Mouse (Mus musculus) hindbrain, embryonic 14.5 days (tissue): ENCODE measurements around the gene Csf2rb. TPM values are rescaled to one million over a fixed set of nuclear protein-coding genes. Genes with fewer than 3 reads are reported as not detected.
"Not testable (repeated sequence)": the region's sequence is repeated elsewhere in the genome, so short reads cannot be mapped to it uniquely, and the experiment has no call there.

Source experiments
- ATAC-seq: fragments of 200-750 bp; cut with Nextera tagmentation; 2 replicates; pipeline ENCODE4 v1.8.0; 2017; ENCODE audit warnings: moderate number of reproducible peaks, mild to moderate bottlenecking, moderate TSS enrichment, moderate library complexity; ENCODE audit not compliant: low FRiP score
- DNase-seq: peaks from one replicate; pipeline ENCODE4 v3.0.0-alpha.2; 2015; ENCODE audit warnings: low spot score
- H3K27ac ChIP-seq: fragments of 300-500 bp; sonication (generic); 2 replicates; pipeline ENCODE4 v1.5.1; 2014; ENCODE audit warnings: mild to moderate bottlenecking, moderate library complexity
- H3K27me3 ChIP-seq: fragments of 300-500 bp; sonication (generic); 2 replicates; pipeline ENCODE4 v1.6.1; 2014; ENCODE audit warnings: mild to moderate bottlenecking, low read length, mixed read lengths; ENCODE audit not compliant: control insufficient read depth, insufficient read depth
- H3K36me3 ChIP-seq: fragments of 300-500 bp; sonication (generic); replicated peaks from 2 replicates; pipeline ENCODE4 v1.6.1; 2014; ENCODE audit not compliant: control insufficient read depth, insufficient read depth
- H3K4me1 ChIP-seq: fragments of 300-500 bp; sonication (generic); replicated peaks from 2 replicates; pipeline ENCODE4 v1.6.1; 2014; ENCODE audit warnings: antibody characterized with exemption, low read length, mixed read lengths; ENCODE audit not compliant: control insufficient read depth, insufficient read depth
- H3K4me2 ChIP-seq: fragments of 300-500 bp; sonication (generic); replicated peaks from 2 replicates; pipeline ENCODE4 v1.6.1; 2014; ENCODE audit warnings: mild to moderate bottlenecking, moderate library complexity
- H3K4me3 ChIP-seq: fragments of 300-500 bp; sonication (generic); replicated peaks from 2 replicates; pipeline ENCODE4 v1.5.1; 2014; ENCODE audit warnings: mild to moderate bottlenecking, low read length
- H3K9ac ChIP-seq: fragments of 300-500 bp; sonication (generic); 2 replicates; pipeline ENCODE4 v1.6.1; 2014
- H3K9me3 ChIP-seq: fragments of 300-500 bp; sonication (generic); 2 replicates; pipeline ENCODE4 v1.6.1; 2016; ENCODE audit warnings: low read length; ENCODE audit not compliant: control insufficient read depth
- WGBS: fragments of 180-500 bp; shearing (Covaris S2); extraction: QIAGEN DNeasy Blood & Tissue Kit; methylation state at CpG from one replicate; pipeline ENCODE4 v1.1.7; 2014; 5-methylcytosine and 5-hydroxymethylcytosine counted together
- polyA plus RNA-seq: library from polyadenylated mRNA; unstranded; fragments of >200 nt; fragmentation: Nextera tagmentation; extraction: Ambion mirVana; gene quantifications from 2 replicates; pipeline ENCODE4 v1.2.1, GENCODE M21; 2014

Csf2rb gene
- 0.47 and 1.1 TPM in 2 replicates for polyA plus RNA-seq

- Histone ChIP-seq H3K4me1 (no peaks in the 10 kb centered on the region), H3K27ac (no peak within 1 kb of the TSS), H3K4me3 (no peak within 1 kb of the TSS), H3K9ac (no peak within 1 kb of the TSS), H3K9me3 (no peaks in the 10 kb centered on the region), H3K4me2 (no peak within 1 kb of the TSS), H3K36me3 (no peaks in the 10 kb centered on the region), H3K27me3 (no peaks in the 10 kb centered on the region)
- 83% methylated on average over 11 of the region's 11 CpGs for WGBS
- DNase-seq = no peak
- ATAC-seq = no peak
Measured at GRCm38 (mm10) chr15:78325671-78326339, at the start of gene Csf2rb. Gene Csf2rb (plus strand): TSS chr15:78325752.

DNA sequence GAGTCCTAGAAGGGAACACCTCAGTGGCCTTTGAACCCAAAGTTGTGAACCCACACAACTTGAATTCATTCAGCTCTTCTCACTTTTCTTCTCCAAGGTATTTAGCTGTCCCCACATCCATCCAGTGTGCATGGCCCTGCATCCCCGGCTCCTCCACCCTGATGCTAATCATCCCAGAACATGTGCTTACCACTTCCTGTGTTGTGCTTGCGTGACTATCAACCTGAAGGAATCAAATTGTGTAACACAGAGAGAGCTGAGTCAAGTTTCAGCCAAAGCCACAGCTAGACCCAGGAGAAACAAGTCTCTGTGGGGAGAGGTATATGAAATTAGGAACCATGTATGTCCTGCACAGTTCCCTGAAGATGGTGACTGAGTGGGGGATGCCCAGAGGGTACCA is 47.2 kb upstream of the Csf2rb start:
- H3K36me3 ChIP-seq = no peaks in the 10 kb centered on the region
- H3K4me1 ChIP-seq = no peaks in the 10 kb centered on the region
- no peaks in the 10 kb centered on the region for H3K27me3 ChIP-seq
- no peak for ATAC-seq
- no peak for DNase-seq
- 87% methylated on average over 2 of the region's 2 CpGs for WGBS
- no peak overlapping the region for H3K9ac ChIP-seq
- no peaks in the 10 kb centered on the region for H3K9me3 ChIP-seq
- no peak overlapping the region for H3K27ac ChIP-seq
- no peak overlapping the region for H3K4me3 ChIP-seq
- no peak overlapping the region for H3K4me2 ChIP-seq

DNA sequence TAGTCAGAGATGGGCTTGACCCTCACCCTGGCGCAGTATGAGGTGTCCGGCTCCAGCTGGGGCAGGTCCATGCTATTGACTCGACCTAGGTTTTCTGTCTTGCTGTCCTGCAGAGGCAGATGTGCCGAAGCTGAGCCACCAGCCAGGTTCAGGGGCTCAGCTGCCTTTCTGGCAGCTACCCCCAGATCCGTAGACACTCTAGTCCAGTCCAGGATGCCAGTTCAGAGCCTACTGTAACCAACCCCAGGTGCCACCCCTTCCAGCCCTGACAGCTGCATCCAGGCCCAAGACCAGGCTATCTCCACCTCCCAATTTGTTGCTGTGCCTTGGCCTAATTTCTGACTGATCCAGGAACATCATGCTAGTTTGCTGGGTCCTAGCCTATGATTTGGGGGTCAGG is 37.6 kb upstream of the Csf2rb start:
- peaks cover 3% of the 10 kb centered on the region; the same call in 1 of the 2 replicates for H3K4me1 ChIP-seq
- H3K9ac ChIP-seq = no peak overlapping the region
- H3K9me3 ChIP-seq = no peaks in the 10 kb centered on the region
- DNase-seq = no peak
- no peaks in the 10 kb centered on the region for H3K36me3 ChIP-seq
- H3K4me2 ChIP-seq = no peak overlapping the region
- no peak overlapping the region for H3K4me3 ChIP-seq
- WGBS = 89% methylated on average over 5 of the region's 5 CpGs
- no peaks in the 10 kb centered on the region for H3K27me3 ChIP-seq
- ATAC-seq = no peak
- H3K27ac ChIP-seq = no peak overlapping the region

DNA sequence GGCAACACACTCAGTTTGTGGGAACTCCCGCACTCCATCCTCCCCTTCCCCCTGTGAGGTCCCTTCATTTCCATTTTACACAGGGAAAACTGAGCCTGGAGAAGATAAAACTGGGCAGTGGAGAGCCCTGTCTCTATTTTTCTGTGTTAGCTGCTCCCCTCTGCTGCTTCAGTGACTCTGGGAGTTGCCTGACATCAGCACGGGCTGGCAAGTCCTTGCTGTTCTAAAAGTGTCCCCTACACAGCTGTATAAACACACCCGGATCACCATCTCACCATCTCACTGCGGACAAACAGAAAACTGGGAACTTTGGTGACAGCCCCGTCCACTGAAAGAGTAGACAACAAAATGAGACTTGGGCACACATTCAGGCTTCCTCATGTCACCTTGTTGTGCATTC is 35.8 kb upstream of the Csf2rb start:
- WGBS = 75% methylated on average over 5 of the region's 5 CpGs
- not testable (repeated sequence) for DNase-seq, H3K4me2 ChIP-seq, ATAC-seq, H3K9me3 ChIP-seq, H3K4me3 ChIP-seq, H3K27me3 ChIP-seq, H3K9ac ChIP-seq, H3K27ac ChIP-seq, H3K4me1 ChIP-seq, H3K36me3 ChIP-seq

DNA sequence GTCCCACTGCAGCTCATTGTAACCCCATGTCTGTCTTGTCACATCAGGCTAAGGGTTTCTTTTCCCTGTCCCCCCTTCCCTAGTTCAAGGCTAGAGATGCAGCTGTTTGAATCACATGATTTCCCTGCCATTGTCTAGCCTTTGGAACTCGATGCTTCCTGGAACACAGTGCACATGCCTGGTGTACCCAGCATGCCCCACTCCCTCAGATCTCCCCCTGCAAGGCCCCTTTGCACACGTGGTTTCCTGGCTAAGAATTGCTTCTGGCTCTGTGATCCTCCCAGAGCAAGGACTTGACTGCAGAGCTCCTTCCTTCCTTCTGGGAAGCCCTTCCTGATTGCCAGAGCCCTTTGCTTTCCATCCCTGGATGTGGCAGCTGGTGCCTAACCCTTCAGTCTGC is 32.3 kb upstream of the Csf2rb start:
- not testable (repeated sequence) for H3K4me1 ChIP-seq, H3K27me3 ChIP-seq, H3K27ac ChIP-seq, DNase-seq, H3K4me2 ChIP-seq, H3K4me3 ChIP-seq, H3K9me3 ChIP-seq, H3K9ac ChIP-seq, H3K36me3 ChIP-seq, ATAC-seq
- WGBS = 8% methylated on average over 2 of the region's 2 CpGs

GRCm38 (mm10) chr15:78293716-78294115 is 31.8 kb upstream of the Csf2rb start:
- 89% methylated on average over 4 of the region's 4 CpGs for WGBS

DNA sequence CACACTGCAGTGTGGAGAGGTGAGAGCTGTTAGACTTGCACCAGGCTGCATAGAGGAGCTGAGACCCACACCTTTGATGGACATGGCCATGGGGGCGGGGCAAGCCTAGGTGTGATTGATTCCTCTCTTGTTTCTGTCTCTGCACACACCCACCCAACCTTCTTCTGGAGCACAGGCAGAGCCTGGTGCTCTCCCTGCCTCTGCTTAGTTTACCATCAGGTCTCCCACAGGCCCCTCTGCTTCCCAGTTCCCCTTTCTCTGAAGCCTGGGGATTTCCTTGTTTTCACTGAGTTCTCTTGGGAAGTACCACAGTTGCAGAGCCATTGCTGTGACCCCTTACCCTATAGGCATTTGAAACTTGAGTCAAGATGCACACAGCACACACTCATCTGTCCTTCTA is 27.0 kb upstream of the Csf2rb start:
- H3K4me1 ChIP-seq = no peaks in the 10 kb centered on the region
- no peaks in the 10 kb centered on the region for H3K27me3 ChIP-seq
- H3K4me2 ChIP-seq = no peak overlapping the region
- no peaks in the 10 kb centered on the region for H3K9me3 ChIP-seq
- no peak overlapping the region for H3K4me3 ChIP-seq
- ATAC-seq (no peak), DNase-seq (no peak)
- no peak overlapping the region for H3K9ac ChIP-seq
- 95% methylated on average over 1 of the region's 1 CpGs for WGBS
- no peak overlapping the region for H3K27ac ChIP-seq
- no peaks in the 10 kb centered on the region for H3K36me3 ChIP-seq

More at GRCm38 (mm10) chr15:78293716-78294115, 31.8 kb upstream of the Csf2rb start:
- Histone ChIP-seq H3K9me3 (no peaks in the 10 kb centered on the region), H3K27me3 (no peaks in the 10 kb centered on the region), H3K4me3 (no peak overlapping the region), H3K4me1 (peaks cover 4% of the 10 kb centered on the region; the same call in 1 of the 2 replicates), H3K27ac (no peak overlapping the region), H3K9ac (no peak overlapping the region), H3K36me3 (no peaks in the 10 kb centered on the region), H3K4me2 (no peak overlapping the region)
- no peak for ATAC-seq
- DNase-seq = no peak

- no peaks in the 10 kb centered on the region for H3K27me3 ChIP-seq
- no peak overlapping the region for H3K27ac ChIP-seq
- H3K9ac ChIP-seq = no peak overlapping the region
- H3K36me3 ChIP-seq = no peaks in the 10 kb centered on the region
- ATAC-seq (no peak), DNase-seq (no peak)
- H3K4me2 ChIP-seq = no peak overlapping the region
- no peaks in the 10 kb centered on the region for H3K4me1 ChIP-seq
- no peak overlapping the region for H3K4me3 ChIP-seq
- H3K9me3 ChIP-seq = no peaks in the 10 kb centered on the region
- WGBS = 79% methylated on average over 3 of the region's 3 CpGs
Measured at GRCm38 (mm10) chr15:78299641-78300040, 25.9 kb upstream of the Csf2rb start.

DNA sequence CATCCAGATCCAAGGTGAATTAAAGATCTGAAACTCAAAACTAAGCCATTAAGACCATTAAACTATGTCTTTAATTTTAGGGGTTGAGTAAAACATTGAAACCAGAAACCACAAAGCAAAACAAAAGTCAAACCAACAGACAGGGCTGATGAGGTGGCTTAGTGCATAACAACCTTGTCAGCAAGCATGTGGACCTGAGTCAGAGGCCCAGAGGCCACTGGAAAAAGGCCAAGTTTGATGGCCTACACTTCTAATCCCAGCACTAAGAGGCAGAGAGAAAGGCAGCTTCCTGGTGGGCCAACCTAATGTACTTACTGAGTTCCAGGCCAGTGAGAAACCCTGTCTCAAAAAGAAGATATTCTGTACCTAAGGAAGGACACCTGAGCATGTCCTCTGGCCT is 24.8 kb upstream of the Csf2rb start:
- H3K4me3 ChIP-seq = no peak overlapping the region
- H3K9ac ChIP-seq = no peak overlapping the region
- H3K36me3 ChIP-seq = no peaks in the 10 kb centered on the region
- H3K4me1 ChIP-seq = no peaks in the 10 kb centered on the region
- DNase-seq (no peak), ATAC-seq (no peak)
- no peak overlapping the region for H3K27ac ChIP-seq
- no peaks in the 10 kb centered on the region for H3K27me3 ChIP-seq
- H3K9me3 ChIP-seq = no peaks in the 10 kb centered on the region
- H3K4me2 ChIP-seq = no peak overlapping the region

DNA sequence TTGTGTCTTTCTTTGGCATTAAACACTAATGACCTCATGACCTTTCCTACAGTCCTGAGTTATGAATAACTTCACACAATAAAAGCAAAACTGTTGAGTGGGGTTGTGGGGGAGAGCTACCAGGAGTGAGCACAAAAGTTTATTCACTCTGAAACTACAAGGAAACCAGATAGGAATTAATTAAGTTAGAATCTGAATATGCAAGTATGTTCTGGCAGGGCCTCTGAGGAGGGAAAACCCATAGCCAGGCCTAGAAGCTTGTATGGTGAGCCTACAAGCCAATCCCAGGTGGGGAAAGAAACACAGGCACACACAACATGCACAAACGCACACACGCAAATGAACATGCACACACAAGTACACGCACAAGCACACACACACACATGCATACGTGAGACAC is 22.8 kb upstream of the Csf2rb start:
- no peaks in the 10 kb centered on the region for H3K27me3 ChIP-seq
- H3K9me3 ChIP-seq = no peaks in the 10 kb centered on the region
- ATAC-seq (no peak), DNase-seq (no peak)
- H3K27ac ChIP-seq = no peak overlapping the region
- H3K4me3 ChIP-seq = no peak overlapping the region
- H3K4me2 ChIP-seq = no peak overlapping the region
- no peaks in the 10 kb centered on the region for H3K4me1 ChIP-seq
- no peaks in the 10 kb centered on the region for H3K36me3 ChIP-seq
- H3K9ac ChIP-seq = no peak overlapping the region
- 98% methylated on average over 4 of the region's 4 CpGs for WGBS
